Mouse (Mus musculus): ENCODE results near the gene Gprc6a. TPM values are rescaled to one million over a fixed set of nuclear protein-coding genes. Genes with fewer than 3 reads are reported as not detected.

Gprc6a gene
- total and polyA plus RNA-seq, 3 experiments, result not detected

- no peaks in the 10 kb centered on the region for H3K4me1 ChIP-seq (ENCODE audit: control insufficient read depth in 1 of 2, insufficient read depth in 2 of 2, low read length in 2 of 2)
- H3K36me3 ChIP-seq (ENCODE audit: control insufficient read depth in 1 of 2, insufficient read depth in 2 of 2, low read length in 2 of 2), result no peaks in the 10 kb centered on the region
- H3K27ac ChIP-seq (ENCODE audit: control insufficient read depth, low read depth, low read length), result no peak overlapping the region
- no peaks in the 10 kb centered on the region for H3K27me3 ChIP-seq (ENCODE audit: control insufficient read depth in 1 of 2, insufficient read depth in 2 of 2, low read length in 2 of 2)
- H3K79me2 ChIP-seq (ENCODE audit: control insufficient read depth, insufficient read depth, low read length, poor library complexity), result no peaks in the 10 kb centered on the region
- no peak overlapping the region for H3K4me3 ChIP-seq (ENCODE audit: control insufficient read depth in 1 of 2, insufficient read depth in 1 of 2, low read depth in 2 of 2, low read length in 2 of 2)
- TF ChIP-seq SIN3A (IDR thresholded peaks at IDR 0.05; ENCODE audit: low read length), result no peak
- TF ChIP-seq POLR2AphosphoS2 (IDR thresholded peaks at IDR 0.05; ENCODE audit: low read length), result no peak
- TF ChIP-seq ZNF384 (IDR thresholded peaks at IDR 0.05; ENCODE audit: low read depth, low read length), result no peak
- no peak for TF ChIP-seq HCFC1 (IDR thresholded peaks at IDR 0.05; ENCODE audit: low read depth, low read length)
- TF ChIP-seq POLR2AphosphoS5 (IDR thresholded peaks at IDR 0.05; ENCODE audit: borderline replicate concordance, low read depth, low read length), result no peak
- no peak for TF ChIP-seq BHLHE40 (IDR thresholded peaks at IDR 0.05; ENCODE audit: borderline replicate concordance, low read depth, low read length)
- TF ChIP-seq GABPA (IDR thresholded peaks at IDR 0.05; ENCODE audit: low read depth, low read length), result no peak
- TF ChIP-seq TBP (IDR thresholded peaks at IDR 0.05; ENCODE audit: low read depth, low read length), result no peak
- no peak for TF ChIP-seq POLR2A (IDR thresholded peaks at IDR 0.05; ENCODE audit: control insufficient read depth in 1 of 2, insufficient read depth in 1 of 2, low read depth in 1 of 2, low read length in 2 of 2, poor library complexity in 1 of 2)
- TF ChIP-seq ELF1 (IDR thresholded peaks at IDR 0.05; ENCODE audit: low read depth, low read length), result no peak
- no peak for TF ChIP-seq E2F4 (IDR thresholded peaks at IDR 0.05; ENCODE audit: borderline replicate concordance, low read depth, low read length)
- TF ChIP-seq TCF12 (IDR thresholded peaks at IDR 0.05; ENCODE audit: low read depth, low read length), result no peak
- TF ChIP-seq CHD1 (IDR thresholded peaks at IDR 0.05; ENCODE audit: low read depth, low read length), result no peak
- TF ChIP-seq MXI1 (IDR thresholded peaks at IDR 0.05; ENCODE audit: low read depth, low read length), result no peak
- no peak for TF ChIP-seq JUND (IDR thresholded peaks at IDR 0.05; ENCODE audit: low read depth, low read length)
- TF ChIP-seq ZMIZ1 (IDR thresholded peaks at IDR 0.05; ENCODE audit: low read depth, low read length), result no peak
- TF ChIP-seq CHD2 (IDR thresholded peaks at IDR 0.05; ENCODE audit: low read length), result no peak
- no peak for TF ChIP-seq RAD21 (IDR thresholded peaks at IDR 0.05; ENCODE audit: low read depth, low read length)
- TF ChIP-seq MYC (IDR thresholded peaks at IDR 0.05; ENCODE audit: low read depth, low read length), result no peak
- TF ChIP-seq USF1 (IDR thresholded peaks at IDR 0.05; ENCODE audit: low read depth, low read length), result no peak
- no peak for DNase-seq (ENCODE audit: low read depth, low spot score)
- no peak overlapping the region for H3K9ac ChIP-seq (ENCODE audit: control insufficient read depth, low read depth, low read length, poor library complexity, severe bottlenecking)
- H3K9me3 ChIP-seq (replicated peaks; ENCODE audit: insufficient read depth, low read length), result no peaks in the 10 kb centered on the region
Observed at GRCm38 (mm10) chr10:51591574-51591973, 39.7 kb downstream of the Gprc6a start.

GRCm38 (mm10) chr10:51590139-51590574 is 41.1 kb downstream of the Gprc6a start, which contains the start of gene Fam162b:
Gene Fam162b, minus strand, starts transcription at chr10:51590517.
- H3K4me1 ChIP-seq (ENCODE audit: control insufficient read depth in 1 of 2, insufficient read depth in 2 of 2, low read length in 2 of 2), result no peaks in the 10 kb centered on the region
- H3K4me3 ChIP-seq (ENCODE audit: control insufficient read depth in 1 of 2, insufficient read depth in 1 of 2, low read depth in 2 of 2, low read length in 2 of 2), result no peak within 1 kb of the TSS
- no peak within 1 kb of the TSS for H3K27ac ChIP-seq (ENCODE audit: control insufficient read depth, low read depth, low read length)

More at GRCm38 (mm10) chr10:51590139-51590574, 41.1 kb downstream of the Gprc6a start, which contains the start of gene Fam162b:
- Histone ChIP-seq H3K27me3 (ENCODE audit: control insufficient read depth in 1 of 2, insufficient read depth in 2 of 2, low read length in 2 of 2) (no peaks in the 10 kb centered on the region), H3K36me3 (ENCODE audit: control insufficient read depth in 1 of 2, insufficient read depth in 2 of 2, low read length in 2 of 2) (no peaks in the 10 kb centered on the region), H3K9me3 (replicated peaks; ENCODE audit: insufficient read depth, low read length) (no peaks in the 10 kb centered on the region), H3K9ac (ENCODE audit: control insufficient read depth, low read depth, low read length, poor library complexity, severe bottlenecking) (no peak within 1 kb of the TSS), H3K79me2 (ENCODE audit: control insufficient read depth, insufficient read depth, low read length, poor library complexity) (no peaks in the 10 kb centered on the region)
- no peak for TF ChIP-seq MYB (IDR thresholded peaks at IDR 0.05; ENCODE audit: low read depth, low read length)
- no peak for TF ChIP-seq SMC3 (IDR thresholded peaks at IDR 0.05; ENCODE audit: low read depth, low read length)
- TF ChIP-seq MXI1 (IDR thresholded peaks at IDR 0.05; ENCODE audit: low read depth, low read length), result no peak
- TF ChIP-seq SIN3A (IDR thresholded peaks at IDR 0.05; ENCODE audit: low read length), result no peak
- TF ChIP-seq CTCF (IDR thresholded peaks at IDR 0.05 in 2 of 3, conservative IDR thresholded peaks at IDR 0.05 in 1 of 3; ENCODE audit: control insufficient read depth in 1 of 3, insufficient read depth in 1 of 3, low read depth in 2 of 3, low read length in 3 of 3, poor library complexity in 1 of 3, severe bottlenecking in 1 of 3), result no peak
- TF ChIP-seq ZKSCAN1 (IDR thresholded peaks at IDR 0.05; ENCODE audit: low read depth, low read length), result no peak
- TF ChIP-seq MAZ (IDR thresholded peaks at IDR 0.05; ENCODE audit: low read depth, low read length), result no peak
- TF ChIP-seq USF1 (IDR thresholded peaks at IDR 0.05; ENCODE audit: low read depth, low read length), result no peak
- no peak for TF ChIP-seq POLR2AphosphoS5 (IDR thresholded peaks at IDR 0.05; ENCODE audit: borderline replicate concordance, low read depth, low read length)
- TF ChIP-seq NELFE (IDR thresholded peaks at IDR 0.05; ENCODE audit: low read depth, low read length), result no peak
- no peak for TF ChIP-seq NRF1 (IDR thresholded peaks at IDR 0.05; ENCODE audit: insufficient read depth, low read depth, low read length, poor library complexity, severe bottlenecking)
- TF ChIP-seq CHD1 (IDR thresholded peaks at IDR 0.05; ENCODE audit: low read depth, low read length), result no peak
- no peak for TF ChIP-seq ETS1 (IDR thresholded peaks at IDR 0.05; ENCODE audit: low read depth, low read length)
- TF ChIP-seq CHD2 (IDR thresholded peaks at IDR 0.05; ENCODE audit: low read length), result no peak
- TF ChIP-seq ELF1 (IDR thresholded peaks at IDR 0.05; ENCODE audit: low read depth, low read length), result no peak
- no peak for DNase-seq (ENCODE audit: low read depth, low spot score)

Measured in MEL (cell line).